Mouse (Mus musculus): ENCODE results near the gene Rap1gap2.

DNA sequence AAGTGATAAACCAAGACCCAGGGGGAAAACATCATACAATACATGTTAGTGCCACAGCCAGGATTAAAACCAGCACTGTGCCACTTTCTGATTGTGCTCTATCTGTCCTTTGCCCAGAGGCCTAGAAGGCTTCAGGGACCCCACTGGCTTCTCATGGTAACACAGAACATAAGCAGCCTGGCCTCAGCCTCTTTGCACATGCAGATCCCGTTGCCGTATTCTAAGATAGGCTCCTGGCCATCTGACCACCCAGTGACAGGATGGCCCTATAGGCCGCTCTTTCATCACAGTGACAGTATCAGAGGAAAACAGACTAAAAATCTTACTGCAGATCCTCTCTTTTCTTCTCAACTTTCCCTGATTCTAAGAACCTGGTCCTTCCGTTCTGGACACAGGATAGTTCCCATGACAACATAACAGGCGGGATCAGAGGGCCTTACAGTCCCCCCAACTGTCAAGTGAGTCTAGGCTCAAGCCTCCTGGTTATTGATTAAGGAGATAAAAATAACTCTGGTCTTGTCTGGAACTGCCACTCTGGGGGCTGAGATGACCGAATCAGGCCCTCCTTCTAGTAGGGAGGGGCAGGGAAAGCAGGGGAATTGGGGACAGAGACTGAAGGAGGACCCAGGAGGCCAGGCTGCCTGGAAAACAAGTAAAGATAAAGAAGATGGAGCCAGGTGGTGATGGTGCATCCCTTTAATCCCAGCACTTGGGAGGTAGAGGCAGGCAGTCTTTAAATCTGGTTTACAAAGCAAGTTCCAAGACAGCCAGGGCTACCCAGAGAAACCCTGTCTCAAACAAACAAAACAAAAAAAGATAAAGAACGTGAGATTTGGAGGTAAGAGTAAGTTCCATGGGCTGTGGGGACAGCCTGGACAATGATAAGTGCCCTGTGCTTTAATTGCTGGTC lies 21.4 kb upstream of the Rap1gap2 start:
- TF ChIP-seq CTCF (IDR thresholded peaks at IDR 0.05; ENCODE audit: extremely low read depth, insufficient read depth, low read length), result no peak
- TF ChIP-seq POLR2A (IDR thresholded peaks at IDR 0.05; ENCODE audit: extremely low read depth, insufficient read depth, low read length), result no peak

Measured in cortical plate, adult 2 months (tissue).